Mouse (Mus musculus) ES-CJ7 (cell line): ENCODE data around the gene Ggt6.
A peak's percentile ranks its signal among the peaks of the same experiment; 100 is the strongest.
"Not testable (repeated sequence)": the region's sequence is repeated elsewhere in the genome, so short reads cannot be mapped to it uniquely, and the experiment has no call there.

Experiments used
- DNase-seq: peaks from one replicate; pipeline ENCODE4 v3.0.0; 2011; ENCODE audit warnings: low read depth, low spot score

The Ggt6 gene

GRCm38 (mm10) chr11:72438411-72438810, 3.1 kb downstream of the Ggt6 start:
- DNase-seq, result no peak

- not testable (repeated sequence) for DNase-seq
These were observed 5.3 kb downstream of the Ggt6 start for GRCm38 (mm10) chr11:72440597-72440964.

DNA sequence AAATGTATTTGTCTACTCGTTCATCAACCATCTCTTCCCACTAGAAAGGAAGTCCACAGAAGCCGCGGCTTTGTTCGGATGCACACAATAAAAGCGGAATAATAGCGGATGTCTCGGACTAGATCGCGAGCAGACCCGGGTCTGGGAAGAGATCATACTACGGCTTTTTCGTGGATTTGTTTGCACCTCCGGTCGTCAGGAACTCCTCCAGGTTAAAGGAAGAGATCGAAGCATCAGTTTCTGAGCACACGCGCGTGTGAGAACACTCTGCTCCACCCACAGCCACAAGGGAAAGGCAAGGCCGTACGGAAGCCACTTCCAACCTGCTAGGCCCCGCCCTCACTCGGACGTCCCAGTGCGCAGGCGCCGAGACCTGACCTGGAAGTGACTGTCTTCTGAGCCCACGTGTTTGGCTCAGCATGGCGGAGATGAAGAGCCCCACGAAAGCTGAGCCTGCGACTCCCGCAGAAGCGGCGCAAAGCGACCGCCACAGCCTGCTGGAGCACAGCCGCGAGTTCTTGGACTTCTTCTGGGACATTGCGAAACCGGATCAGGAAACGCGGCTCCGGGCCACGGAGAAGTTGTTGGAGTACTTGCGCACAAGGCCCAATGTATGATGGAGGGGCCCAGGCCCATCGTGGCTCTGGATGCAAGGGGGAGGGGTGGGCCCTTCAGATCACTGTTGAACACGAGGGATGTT, 5.8 kb downstream of the Ggt6 start, which contains the start of gene Mybbp1a:
Gene Mybbp1a, plus strand, starts transcription at position 391 of the 700 bp plus-strand sequence.
- peak; percentile 99 for DNase-seq

- peak; percentile 91 for DNase-seq
These were observed 11.2 kb downstream of the Ggt6 start for GRCm38 (mm10) chr11:72446311-72447105.

- peak; percentile 77 for DNase-seq
These were observed 12.1 kb downstream of the Ggt6 start for GRCm38 (mm10) chr11:72447475-72447874.

DNA sequence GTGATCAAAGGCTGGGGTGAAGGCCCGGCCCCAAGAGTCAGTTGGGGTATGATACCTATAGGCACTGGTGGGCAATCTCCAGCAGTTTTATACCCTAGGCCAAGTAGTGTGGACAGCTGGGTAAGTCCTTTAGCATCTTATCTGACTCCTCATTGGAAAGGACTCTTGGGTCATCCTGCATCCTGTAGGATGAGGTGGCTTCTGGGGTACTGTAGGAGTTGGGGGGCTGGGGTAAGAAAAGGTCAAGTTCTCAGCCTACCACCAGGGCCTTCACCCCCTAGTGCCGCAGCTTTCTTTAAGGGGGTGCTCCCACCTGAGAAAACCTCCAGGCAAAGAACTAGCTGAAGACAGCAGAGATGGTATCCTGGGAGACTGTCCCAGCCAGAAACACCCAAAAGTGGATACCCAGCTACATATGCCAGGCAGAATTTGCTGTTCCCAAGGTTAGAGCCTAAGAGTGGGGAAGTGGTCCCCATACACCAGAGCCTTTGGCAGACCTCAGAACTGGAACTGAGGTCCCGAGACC, 16.9 kb downstream of the Ggt6 start:
- no peak for DNase-seq

DNA sequence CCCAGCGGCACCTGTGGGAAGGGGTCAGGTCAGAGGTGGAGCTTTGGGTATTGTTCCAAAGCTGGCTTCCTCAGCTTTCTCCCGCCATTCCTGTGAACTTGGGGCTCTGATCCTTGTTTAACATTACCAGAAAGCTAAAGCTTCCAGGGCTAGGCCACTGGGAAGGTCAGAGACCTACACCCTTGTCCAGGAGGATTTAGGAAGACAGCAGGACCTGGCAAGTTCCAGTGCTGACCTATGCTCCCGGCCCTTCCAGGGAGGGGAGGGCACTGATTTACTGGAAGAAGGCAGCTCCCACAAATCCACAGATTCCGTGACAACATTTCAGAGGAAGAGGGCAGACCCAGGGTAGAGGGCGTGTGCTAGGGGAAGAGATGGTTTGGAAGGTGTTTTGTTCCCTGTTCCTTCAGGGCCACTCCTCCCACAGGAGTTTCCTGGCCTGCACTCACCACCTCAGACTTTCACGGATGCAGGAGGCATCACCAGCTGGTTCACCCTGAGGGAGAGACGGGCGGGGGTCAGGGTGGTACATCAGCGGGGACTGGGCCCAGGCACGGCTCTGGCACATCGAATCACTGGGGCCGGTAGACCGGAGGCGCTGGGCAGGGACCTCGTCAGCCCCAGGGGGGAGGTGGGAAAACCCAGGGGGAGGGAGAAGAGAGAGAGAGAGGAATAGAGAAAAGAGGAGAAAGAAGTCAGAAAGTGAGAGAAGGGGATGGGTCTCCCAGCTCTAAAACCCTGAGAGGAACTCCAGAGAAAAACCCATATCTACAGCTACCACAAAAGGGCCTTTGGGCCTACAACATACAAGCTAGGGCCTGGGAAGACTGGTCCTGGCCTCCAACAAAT, 18.0 kb downstream of the Ggt6 start:
- no peak for DNase-seq

DNA sequence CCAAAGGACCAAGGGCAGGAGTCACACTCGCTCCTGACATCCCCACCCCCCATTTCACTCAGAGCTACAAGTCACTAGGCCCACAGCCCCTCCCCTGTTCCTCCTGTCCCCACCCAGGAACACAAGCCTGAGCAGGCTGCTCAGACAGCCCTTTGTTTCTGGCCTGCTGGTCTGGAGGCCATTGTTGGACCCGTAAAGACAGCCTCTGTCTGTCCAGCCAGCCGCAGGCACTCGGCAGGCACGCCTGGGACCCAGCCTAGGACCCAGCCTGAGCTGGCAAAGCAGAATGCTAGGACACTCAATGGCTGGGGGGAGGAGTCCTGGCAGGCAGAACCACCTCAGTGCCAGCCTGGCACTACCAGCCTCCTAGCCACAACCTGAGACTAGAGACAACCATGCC, 20.4 kb downstream of the Ggt6 start:
- DNase-seq, result no peak

DNA sequence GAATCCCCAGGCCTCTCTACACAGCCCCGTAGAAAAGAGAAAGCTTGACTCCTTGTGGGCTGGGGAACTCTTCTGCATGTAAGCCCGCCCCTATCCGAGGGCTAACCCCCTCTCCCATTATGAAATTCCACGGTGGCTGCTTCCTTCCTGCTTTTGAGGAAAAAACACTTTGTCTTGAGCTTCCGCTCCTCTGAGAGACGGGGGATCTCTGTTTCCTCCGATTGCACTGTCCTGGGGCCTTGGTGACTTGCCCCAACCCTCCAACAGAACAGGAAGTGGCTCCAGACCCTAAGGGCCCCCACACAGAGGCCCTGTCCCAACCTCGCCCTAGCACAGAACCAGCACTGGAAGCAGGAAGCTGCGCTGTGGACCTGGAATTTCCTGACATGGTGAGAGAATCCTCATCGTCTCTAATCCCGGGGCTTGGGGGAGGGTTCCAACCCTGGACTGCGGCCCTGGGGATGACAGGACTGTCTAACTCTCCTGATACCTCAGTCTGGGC, 22.7 kb downstream of the Ggt6 start:
- DNase-seq, result no peak

DNA sequence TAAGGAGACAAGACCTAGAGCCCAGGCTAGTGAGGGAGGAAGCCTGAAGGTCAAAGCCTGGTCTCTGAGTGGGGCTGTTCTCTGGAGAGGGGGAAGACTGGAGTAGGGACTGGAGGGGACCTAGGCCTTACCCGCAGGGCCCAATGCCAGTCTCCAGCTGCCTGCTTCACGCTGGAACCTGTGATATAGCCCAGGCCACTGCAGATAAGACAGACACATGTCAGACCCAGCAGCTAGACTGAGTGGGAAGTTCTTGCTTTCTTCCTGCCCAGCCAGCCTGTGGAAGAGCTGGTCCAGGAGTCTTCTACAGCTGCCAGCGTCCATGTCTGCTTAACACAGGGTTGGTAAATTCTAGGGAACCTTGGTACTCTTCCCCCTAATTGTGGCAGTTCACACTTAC, 23.2 kb downstream of the Ggt6 start:
- no peak for DNase-seq

- DNase-seq, result no peak
These were observed 26.2 kb downstream of the Ggt6 start for GRCm38 (mm10) chr11:72461500-72461981.

GRCm38 (mm10) chr11:72464821-72465220, 29.5 kb downstream of the Ggt6 start:
- DNase-seq, result no peak

GRCm38 (mm10) chr11:72465978-72466693, 30.8 kb downstream of the Ggt6 start:
- DNase-seq, result no peak

DNA sequence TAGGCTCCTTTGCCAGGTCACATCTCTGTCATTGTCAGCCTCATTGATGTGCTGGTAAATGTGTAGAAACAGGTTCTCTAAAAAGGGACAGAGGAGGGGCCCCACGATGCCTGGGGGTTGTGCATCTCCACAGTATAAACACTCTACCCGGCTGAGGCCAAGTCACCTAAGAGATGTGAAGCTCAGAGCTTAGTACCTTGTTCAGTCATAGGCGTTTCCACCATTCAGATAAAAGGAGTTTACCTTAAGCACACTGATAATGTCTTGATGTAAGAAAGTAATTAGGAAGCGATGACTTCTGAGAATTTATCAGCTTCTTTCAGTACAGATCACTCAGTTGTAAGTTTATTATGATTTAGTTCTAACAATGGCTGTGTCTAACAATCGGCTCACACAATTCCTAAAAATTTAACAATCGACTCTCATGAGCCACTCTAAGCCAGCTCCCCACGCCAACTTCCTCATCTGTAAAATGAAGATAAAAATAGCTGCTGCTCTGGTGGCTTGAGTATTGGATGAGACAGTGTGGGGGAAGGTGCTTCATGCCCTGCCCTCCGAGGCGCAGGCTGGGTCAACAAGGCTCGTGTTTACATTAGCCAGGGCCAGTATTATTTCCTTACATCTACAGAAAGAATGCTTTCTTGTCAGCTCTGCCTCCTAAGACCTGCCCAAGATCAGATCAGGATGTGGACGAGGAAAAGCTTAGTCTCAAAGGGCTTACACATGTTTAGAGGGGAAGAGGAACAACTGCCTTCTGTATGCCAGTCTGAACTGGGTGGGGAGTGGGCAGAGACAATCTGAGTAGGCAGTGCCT, 31.6 kb downstream of the Ggt6 start:
- no peak for DNase-seq

DNA sequence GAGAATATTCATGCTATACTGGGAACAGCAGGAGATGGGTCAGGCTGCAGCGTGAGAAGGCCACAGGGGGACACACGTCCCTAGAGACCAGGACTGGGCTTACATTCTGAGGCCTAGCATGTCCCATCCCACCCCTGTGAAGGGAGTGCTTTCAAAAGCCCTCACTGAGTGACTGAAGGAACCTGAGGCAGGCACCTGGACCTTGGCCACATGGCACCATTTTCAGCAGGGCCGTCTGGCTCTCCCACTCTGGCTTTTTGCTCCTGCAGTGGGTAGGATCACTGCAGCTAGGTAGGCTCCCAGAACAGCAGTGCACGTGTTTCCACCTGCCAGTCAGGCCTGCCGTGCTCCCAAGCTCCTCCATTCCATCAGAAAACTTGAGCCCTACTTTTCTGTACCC, 33.2 kb downstream of the Ggt6 start:
- DNase-seq, result no peak

DNA sequence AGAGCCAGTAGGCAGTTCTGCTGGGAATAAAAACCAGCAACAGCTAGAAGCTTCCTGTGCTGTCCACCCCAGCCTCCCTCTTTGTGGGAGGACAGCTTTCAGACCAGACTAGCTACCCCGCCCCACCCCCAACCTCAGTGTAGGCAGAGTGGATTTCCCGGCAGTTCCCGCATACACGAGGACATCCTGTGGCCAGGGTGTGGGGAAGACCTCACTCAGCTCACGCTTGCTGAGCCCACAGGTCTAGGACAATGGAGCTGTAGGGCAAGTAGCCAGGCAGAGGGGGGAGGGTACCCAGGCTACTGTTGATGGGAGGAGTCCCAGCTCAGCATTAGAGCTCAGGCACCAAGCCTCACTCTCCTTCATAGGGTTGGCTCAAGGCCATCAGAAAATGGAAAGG, 33.9 kb downstream of the Ggt6 start:
- no peak for DNase-seq

GRCm38 (mm10) chr11:72470004-72470403, 34.7 kb downstream of the Ggt6 start:
- DNase-seq, result no peak

DNA sequence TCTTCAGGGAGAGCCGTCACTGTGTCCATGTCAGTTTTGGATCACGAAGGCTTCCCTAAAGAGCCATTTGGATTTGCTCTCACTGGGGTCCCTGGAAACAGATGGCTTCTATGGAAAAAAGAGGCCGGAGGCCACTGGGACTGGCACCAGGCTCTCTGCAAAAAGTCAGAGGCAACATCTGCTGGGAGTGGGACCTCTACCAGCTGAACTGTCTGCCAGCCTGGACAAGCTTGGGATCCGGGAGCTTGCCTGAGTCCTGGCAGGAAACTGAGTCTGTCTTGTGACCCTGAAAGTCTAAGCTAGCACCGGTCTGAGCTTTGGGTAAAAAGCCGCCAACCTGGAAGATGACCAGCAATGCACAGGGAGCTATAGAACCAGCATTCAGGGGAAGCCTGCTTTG, 36.1 kb downstream of the Ggt6 start:
- DNase-seq, result no peak

DNA sequence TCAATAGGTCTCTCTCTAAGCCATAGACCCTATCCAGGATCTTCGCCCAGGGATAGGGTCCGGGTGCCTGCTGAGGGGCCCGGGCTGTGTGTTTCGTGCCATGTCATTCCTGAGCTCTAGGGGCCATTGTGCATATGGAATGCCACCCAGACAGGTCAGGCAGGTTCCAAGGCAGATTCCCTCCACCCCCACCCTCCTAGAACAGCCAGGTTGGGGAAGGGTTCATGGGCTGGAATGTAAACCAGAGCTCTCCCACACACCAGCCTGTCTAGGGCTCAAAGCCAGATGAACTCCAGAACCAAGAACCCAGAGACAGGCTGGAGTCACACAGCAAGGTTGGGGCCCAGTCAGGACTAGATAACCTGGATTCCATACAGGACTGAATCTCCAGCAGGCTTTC, 38.2 kb downstream of the Ggt6 start:
- DNase-seq, result no peak

DNA sequence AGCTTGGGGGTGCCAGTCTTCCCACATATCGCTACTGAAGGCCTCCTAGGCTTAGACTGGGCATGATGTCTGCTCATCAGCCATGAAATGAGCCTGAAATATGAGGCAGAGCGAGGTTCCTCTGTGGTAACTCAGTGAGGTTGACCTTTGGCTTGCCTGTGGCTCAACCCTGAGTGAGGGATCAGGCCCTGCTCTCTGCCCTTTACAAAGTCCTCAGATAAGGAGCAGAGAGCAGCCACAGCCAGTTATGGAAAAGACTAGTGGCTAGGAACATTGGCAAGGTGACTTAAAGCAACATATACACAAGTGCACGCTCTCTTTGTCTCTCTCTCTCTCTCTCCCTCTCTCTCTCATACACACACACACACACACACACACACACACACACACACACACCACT, 39.6 kb downstream of the Ggt6 start:
- DNase-seq, result no peak
